Mouse (Mus musculus) stomach, embryonic 14.5 days (tissue): ENCODE data around the gene Cenpc1. TPM values are rescaled to one million over a fixed set of nuclear protein-coding genes. Genes with fewer than 3 reads are reported as not detected.

Experiments used
- ATAC-seq: fragments of 200-750 bp; cut with Nextera tagmentation; 2 replicates; pipeline ENCODE4 v1.8.0; 2017; ENCODE audit warnings: low read depth, moderate TSS enrichment; ENCODE audit not compliant: insufficient number of reproducible peaks, insufficient read depth, low FRiP score
- H3K27ac ChIP-seq: fragments of 300-500 bp; sonication (generic); 2 replicates; pipeline ENCODE4 v1.5.1; 2014; ENCODE audit warnings: mild to moderate bottlenecking, low read length, moderate library complexity, mixed read lengths
- H3K27me3 ChIP-seq: fragments of 300-500 bp; sonication (generic); 2 replicates; pipeline ENCODE4 v1.6.1; 2014; ENCODE audit warnings: low read length, control low read depth, mixed read lengths; ENCODE audit not compliant: control insufficient read depth, insufficient read depth
- H3K36me3 ChIP-seq: fragments of 300-500 bp; sonication (generic); 2 replicates; pipeline ENCODE4 v1.6.1; 2014; ENCODE audit warnings: mild to moderate bottlenecking, control low read depth, low read length, moderate library complexity, mixed read lengths; ENCODE audit not compliant: control insufficient read depth, insufficient read depth
- H3K4me1 ChIP-seq: fragments of 300-500 bp; sonication (generic); 2 replicates; pipeline ENCODE4 v1.6.1; 2014; ENCODE audit warnings: low read length, control low read depth, mixed read lengths; ENCODE audit not compliant: control insufficient read depth, insufficient read depth
- H3K4me2 ChIP-seq: fragments of 300-500 bp; sonication (generic); replicated peaks from 2 replicates; pipeline ENCODE4 v1.6.1; 2014; ENCODE audit warnings: low read depth, low read length, control low read depth
- H3K4me3 ChIP-seq: fragments of 300-500 bp; sonication (generic); 2 replicates; pipeline ENCODE4 v1.5.1; 2014; ENCODE audit warnings: low read depth, low read length, control low read depth
- H3K9ac ChIP-seq: fragments of 300-500 bp; sonication (generic); replicated peaks from 2 replicates; pipeline ENCODE4 v1.6.1; 2014; ENCODE audit warnings: low read depth, mild to moderate bottlenecking, control low read depth, low read length, moderate library complexity, mixed read lengths
- H3K9me3 ChIP-seq: fragments of 300-500 bp; sonication (generic); 2 replicates; pipeline ENCODE4 v1.6.1; 2016; ENCODE audit warnings: low read depth, low read length, control low read depth; ENCODE audit not compliant: control insufficient read depth
- WGBS: fragments of 180-500 bp; shearing (Covaris S2); extraction: QIAGEN DNeasy Blood & Tissue Kit; methylation state at CpG from one replicate; pipeline ENCODE4 v1.1.7; 2014; 5-methylcytosine and 5-hydroxymethylcytosine counted together
- polyA plus RNA-seq: library from polyadenylated mRNA; unstranded; fragments of >200 nt; fragmentation: Nextera tagmentation; extraction: Ambion mirVana; gene quantifications from 2 replicates; pipeline ENCODE4 v1.2.1, GENCODE M21; 2014

Gene Cenpc1
- polyA plus RNA-seq, 1 experiment from 2014 or later: 41.4 TPM

GRCm38 (mm10) chr5:86094754-86095153, 29.4 kb upstream of the Cenpc1 start:
- no peak overlapping the region for H3K9ac ChIP-seq
- no peaks in the 10 kb centered on the region for H3K27me3 ChIP-seq
- H3K4me3 ChIP-seq: no peak overlapping the region
- no peak overlapping the region for H3K4me2 ChIP-seq
- no peaks in the 10 kb centered on the region for H3K36me3 ChIP-seq
- H3K9me3 ChIP-seq: no peaks in the 10 kb centered on the region
- 75% methylated on average over 9 of the region's 9 CpGs for WGBS
- H3K4me1 ChIP-seq: no peaks in the 10 kb centered on the region
- ATAC-seq: no peak
- no peak overlapping the region for H3K27ac ChIP-seq

- no peaks in the 10 kb centered on the region for H3K27me3 ChIP-seq
- no peak for ATAC-seq
- 78% methylated on average over 6 of the region's 6 CpGs for WGBS
- no peaks in the 10 kb centered on the region for H3K9me3 ChIP-seq
- H3K9ac ChIP-seq: no peak overlapping the region
- no peaks in the 10 kb centered on the region for H3K36me3 ChIP-seq
- no peak overlapping the region for H3K27ac ChIP-seq
- no peak overlapping the region for H3K4me2 ChIP-seq
- no peaks in the 10 kb centered on the region for H3K4me1 ChIP-seq
- H3K4me3 ChIP-seq: no peak overlapping the region
Measured at GRCm38 (mm10) chr5:86086751-86087150, 21.4 kb upstream of the Cenpc1 start.

GRCm38 (mm10) chr5:86084979-86085378, 19.6 kb upstream of the Cenpc1 start:
- Histone ChIP-seq H3K9ac (no peak overlapping the region), H3K27ac (no peak overlapping the region), H3K36me3 (no peaks in the 10 kb centered on the region), H3K4me3 (no peak overlapping the region), H3K27me3 (no peaks in the 10 kb centered on the region), H3K4me1 (no peaks in the 10 kb centered on the region), H3K4me2 (no peak overlapping the region), H3K9me3 (no peaks in the 10 kb centered on the region)
- no peak for ATAC-seq
- WGBS: 74% methylated on average over 7 of the region's 7 CpGs

GRCm38 (mm10) chr5:86083987-86084386, 18.6 kb upstream of the Cenpc1 start:
- Histone ChIP-seq H3K9me3 (no peaks in the 10 kb centered on the region), H3K36me3 (no peaks in the 10 kb centered on the region), H3K4me1 (no peaks in the 10 kb centered on the region), H3K27ac (no peak overlapping the region), H3K9ac (no peak overlapping the region), H3K4me2 (no peak overlapping the region), H3K27me3 (no peaks in the 10 kb centered on the region), H3K4me3 (no peak overlapping the region)
- ATAC-seq: no peak
- 77% methylated on average over 6 of the region's 6 CpGs for WGBS

DNA sequence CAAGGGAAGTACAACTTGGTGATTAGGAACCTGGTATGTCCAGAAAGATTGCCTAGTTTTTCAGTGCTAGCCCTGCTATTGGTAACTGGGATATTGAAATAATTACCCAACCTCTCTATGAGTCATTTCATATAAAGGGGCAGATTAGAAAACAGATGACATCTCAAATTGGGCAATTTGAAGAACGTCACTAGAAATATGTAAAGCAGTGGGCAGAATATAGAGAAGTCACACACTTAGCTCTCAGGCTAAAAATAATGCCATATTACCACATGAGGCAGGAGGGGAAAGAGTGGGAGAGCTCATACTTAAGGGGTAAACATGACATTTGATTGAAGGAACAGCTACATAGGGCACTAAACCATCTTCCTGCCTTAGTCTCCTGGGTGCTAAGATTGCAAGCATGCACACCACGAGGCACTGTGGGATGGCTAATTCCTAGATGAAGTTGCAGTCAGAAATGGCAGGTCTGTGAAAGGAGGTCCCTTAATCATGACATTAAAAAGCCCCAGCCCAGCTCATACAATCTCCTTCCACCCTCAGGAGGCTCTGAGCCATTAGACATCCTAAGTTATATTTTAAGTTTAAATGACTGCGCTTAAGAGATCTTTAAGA, 13.4 kb upstream of the Cenpc1 start:
- 73% methylated on average over 3 of the region's 3 CpGs for WGBS
- H3K9me3 ChIP-seq: no peaks in the 10 kb centered on the region
- no peaks in the 10 kb centered on the region for H3K4me1 ChIP-seq
- no peak overlapping the region for H3K27ac ChIP-seq
- no peak overlapping the region for H3K4me3 ChIP-seq
- H3K36me3 ChIP-seq: no peaks in the 10 kb centered on the region
- H3K27me3 ChIP-seq: no peaks in the 10 kb centered on the region
- no peak for ATAC-seq
- H3K4me2 ChIP-seq: no peak overlapping the region
- H3K9ac ChIP-seq: no peak overlapping the region

GRCm38 (mm10) chr5:86072756-86073386, 7.5 kb upstream of the Cenpc1 start:
- ATAC-seq: no peak
- Histone ChIP-seq H3K4me3 (no peak overlapping the region), H3K27ac (no peak overlapping the region), H3K36me3 (no peaks in the 10 kb centered on the region), H3K9ac (no peak overlapping the region), H3K4me1 (no peaks in the 10 kb centered on the region), H3K9me3 (no peaks in the 10 kb centered on the region), H3K27me3 (no peaks in the 10 kb centered on the region), H3K4me2 (no peak overlapping the region)
- 78% methylated on average over 4 of the region's 4 CpGs for WGBS

DNA sequence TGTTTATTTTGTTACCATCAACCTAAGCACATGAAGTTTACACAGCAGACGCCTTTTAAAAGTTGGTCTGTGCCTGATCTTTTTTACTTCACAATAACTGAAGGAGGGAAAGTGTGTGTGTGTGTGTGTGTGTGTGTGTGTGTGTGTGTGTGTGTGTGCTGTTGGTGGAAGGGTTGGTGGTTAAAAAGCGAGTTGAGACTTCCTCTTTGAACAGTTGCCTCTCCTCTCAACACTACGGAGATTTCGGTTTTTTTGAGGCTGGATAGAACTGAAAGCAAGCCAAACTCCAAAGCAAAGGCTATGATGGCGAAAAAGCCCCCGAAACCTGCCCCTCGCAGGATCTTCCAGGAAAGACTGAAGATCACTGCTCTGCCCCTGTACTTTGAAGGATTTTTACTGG, 6.2 kb upstream of the Cenpc1 start, which contains the start of gene Stap1:
TSS of gene Stap1 (plus strand) at position 209 of the 400 bp plus-strand sequence.
- H3K9ac ChIP-seq: no peak within 1 kb of the TSS
- no peak for ATAC-seq
- no peak within 1 kb of the TSS for H3K4me2 ChIP-seq
- no peak within 1 kb of the TSS for H3K4me3 ChIP-seq
- no peaks in the 10 kb centered on the region for H3K36me3 ChIP-seq
- 63% methylated on average over 7 of the region's 7 CpGs for WGBS
- H3K9me3 ChIP-seq: no peaks in the 10 kb centered on the region
- no peaks in the 10 kb centered on the region for H3K27me3 ChIP-seq
- no peak within 1 kb of the TSS for H3K27ac ChIP-seq
- H3K4me1 ChIP-seq: no peaks in the 10 kb centered on the region

DNA sequence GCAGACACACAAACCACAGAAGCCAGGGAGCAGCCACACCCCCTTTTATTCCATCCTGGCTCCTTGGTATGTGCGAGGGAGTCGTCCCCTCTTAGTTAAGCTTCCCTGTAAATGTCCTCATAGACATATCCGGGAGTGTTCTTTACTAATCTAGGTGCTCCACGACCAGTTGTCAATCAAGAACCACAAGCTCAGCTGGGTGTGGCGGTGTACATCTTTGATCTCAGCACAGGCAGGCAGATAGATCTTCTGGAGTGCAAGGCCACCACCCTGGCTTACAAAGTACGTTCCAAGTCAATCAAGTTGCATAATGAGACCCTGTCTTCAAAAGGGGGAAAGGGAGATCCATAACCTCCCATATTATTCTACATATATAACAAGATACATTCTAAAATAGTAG, 3.7 kb upstream of the Cenpc1 start:
- H3K36me3 ChIP-seq: no peaks in the 10 kb centered on the region
- ATAC-seq: no peak
- no peak overlapping the region for H3K4me3 ChIP-seq
- H3K4me1 ChIP-seq: 0 out of 2 replicates have a peak, but pooled peaks cover 3% of the 10 kb centered on the region
- H3K27ac ChIP-seq: no peak overlapping the region
- H3K9me3 ChIP-seq: no peaks in the 10 kb centered on the region
- WGBS: 73% methylated on average over 6 of the region's 6 CpGs
- no peak overlapping the region for H3K4me2 ChIP-seq
- no peaks in the 10 kb centered on the region for H3K27me3 ChIP-seq
- H3K9ac ChIP-seq: no peak overlapping the region

- no peak overlapping the region for H3K27ac ChIP-seq
- no peaks in the 10 kb centered on the region for H3K27me3 ChIP-seq
- no peaks in the 10 kb centered on the region for H3K36me3 ChIP-seq
- 70% methylated on average over 3 of the region's 3 CpGs for WGBS
- ATAC-seq: no peak
- H3K9ac ChIP-seq: no peak overlapping the region
- no peak overlapping the region for H3K4me2 ChIP-seq
- H3K4me1 ChIP-seq: peaks cover 7% of the 10 kb centered on the region; the same call in 1 of the 2 replicates
- no peak overlapping the region for H3K4me3 ChIP-seq
- H3K9me3 ChIP-seq: no peaks in the 10 kb centered on the region
Measured at GRCm38 (mm10) chr5:86068451-86068850, 3.1 kb upstream of the Cenpc1 start.
